Mouse (Mus musculus): ENCODE measurements around the gene Dpp4. TPM values are rescaled to one million over a fixed set of nuclear protein-coding genes. Genes with fewer than 3 reads are reported as not detected.

Gene Dpp4
- 1 to 10 TPM; 1.9 to 3.5 TPM for total RNA-seq (2021)
- long read RNA-seq, experiment 1 = 0 reads
- long read RNA-seq, experiment 2, partial matches to known transcripts = 1 of 1 reads
- long read RNA-seq, experiment 2, other reads (novel, unspliced or antisense) = 0 of 1 reads

- DNase-seq = no peak
- intact Hi-C loops (cut with DNase I) = no loop called here
Measured at GRCm38 (mm10) chr2:62412081-62412821, at the start of gene Dpp4. Dpp4 (minus strand) TSS chr2:62412231.

DNA sequence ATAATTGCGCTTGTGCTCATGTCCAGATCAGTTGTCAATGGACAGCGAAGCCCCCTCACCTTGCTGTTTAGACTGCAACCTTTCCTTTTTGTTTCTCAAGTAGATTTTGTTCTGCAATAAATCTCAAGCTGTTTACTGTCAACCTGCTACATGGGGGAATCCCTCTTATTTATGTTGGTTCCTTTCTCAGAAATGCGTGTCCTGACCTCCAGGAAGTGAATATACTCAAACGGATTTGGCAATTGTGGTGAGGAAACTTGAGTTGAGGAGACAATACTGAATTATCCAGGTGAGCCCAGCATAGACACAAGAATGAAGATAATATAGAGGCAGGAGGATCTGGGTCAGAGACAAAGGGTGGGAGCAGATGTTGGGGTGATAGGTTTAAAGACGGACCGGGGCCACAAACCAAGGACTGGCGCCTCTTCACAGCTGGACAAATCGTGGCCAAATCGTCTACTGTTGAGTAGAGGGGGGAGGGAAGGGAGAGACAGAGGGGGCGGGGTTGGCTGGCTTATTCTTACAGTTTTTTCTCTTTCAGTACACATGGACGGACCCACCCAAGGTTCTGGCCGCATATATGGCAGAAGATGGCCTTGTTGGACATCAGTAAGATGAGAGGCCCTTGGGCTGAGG, 48.9 kb upstream of the Dpp4 start:
- intact Hi-C loops (cut with DNase I) = loop anchor here (10.0 kb wide), 1 partner anchor 174 kb away; no protein-coding TSS in a partner anchor
- DNase-seq = no peak

- no peak for DNase-seq
- intact Hi-C loops (cut with DNase I) = loop anchor here (10.0 kb wide), 1 partner anchor 175 kb away; no protein-coding TSS in a partner anchor
Measured at GRCm38 (mm10) chr2:62460231-62460710, 48.2 kb upstream of the Dpp4 start.

GRCm38 (mm10) chr2:62459241-62460174, 47.5 kb upstream of the Dpp4 start:
- intact Hi-C loops (cut with DNase I) = loop anchor here (10.0 kb wide), 4 partner anchors 115 to 475 kb away; no protein-coding TSS in a partner anchor

DNA sequence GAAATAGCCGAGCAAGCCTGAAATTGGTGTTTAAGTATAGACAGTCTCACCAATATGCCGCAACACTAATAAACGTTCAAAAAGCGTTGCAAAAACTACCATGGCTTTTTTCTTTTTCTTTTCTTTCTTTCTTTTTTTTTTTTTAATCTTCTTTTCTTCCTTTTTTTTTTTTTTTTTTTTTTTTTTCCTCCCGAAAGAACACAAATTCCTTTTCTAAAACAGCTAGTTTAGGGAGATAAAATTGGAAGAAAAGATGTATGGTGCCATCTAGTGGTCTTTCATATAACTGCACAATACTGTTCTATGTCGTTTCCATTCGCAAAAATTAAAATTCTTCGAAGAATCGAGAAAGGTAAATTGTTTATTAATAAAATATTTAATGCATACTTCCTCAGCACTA, 46.0 kb upstream of the Dpp4 start:
- DNase-seq = no peak
- intact Hi-C loops (cut with DNase I) = loop anchor here (10.0 kb wide), 3 partner anchors 113 to 473 kb away; no protein-coding TSS in a partner anchor

More at GRCm38 (mm10) chr2:62459241-62460174, 47.5 kb upstream of the Dpp4 start:
- DNase-seq = no peak

GRCm38 (mm10) chr2:62454991-62455390, 43.0 kb upstream of the Dpp4 start:
- DNase-seq = no peak
- intact Hi-C loops (cut with DNase I) = loop anchor here (10.0 kb wide), 3 partner anchors 110 to 470 kb away; no protein-coding TSS in a partner anchor

GRCm38 (mm10) chr2:62454033-62454432, 42.0 kb upstream of the Dpp4 start:
- no peak for DNase-seq
- intact Hi-C loops (cut with DNase I) = loop anchor here (10.0 kb wide), 3 partner anchors 109 to 469 kb away; no protein-coding TSS in a partner anchor

DNA sequence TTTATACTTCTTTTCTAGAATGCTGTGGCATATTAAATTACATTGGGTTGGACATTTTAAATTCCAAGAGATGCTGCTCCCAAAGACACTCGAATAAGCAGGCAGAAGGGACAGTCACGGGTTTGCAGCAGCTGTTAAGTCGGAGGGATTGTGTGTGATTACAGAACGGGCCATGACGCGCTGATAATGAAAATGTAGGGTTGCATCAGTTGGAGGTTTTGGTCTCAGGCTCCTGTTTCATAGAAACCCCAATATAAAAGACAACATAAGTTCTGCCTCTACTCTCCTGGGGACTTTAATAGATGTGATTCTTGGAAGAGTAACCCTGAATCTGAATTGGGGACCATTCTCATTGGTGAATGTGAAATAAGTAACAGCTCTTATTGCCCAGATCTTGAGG, 38.3 kb upstream of the Dpp4 start:
- DNase-seq = no peak
- intact Hi-C loops (cut with DNase I) = loop anchor here (10.0 kb wide), 3 partner anchors 106 to 466 kb away; no protein-coding TSS in a partner anchor

DNA sequence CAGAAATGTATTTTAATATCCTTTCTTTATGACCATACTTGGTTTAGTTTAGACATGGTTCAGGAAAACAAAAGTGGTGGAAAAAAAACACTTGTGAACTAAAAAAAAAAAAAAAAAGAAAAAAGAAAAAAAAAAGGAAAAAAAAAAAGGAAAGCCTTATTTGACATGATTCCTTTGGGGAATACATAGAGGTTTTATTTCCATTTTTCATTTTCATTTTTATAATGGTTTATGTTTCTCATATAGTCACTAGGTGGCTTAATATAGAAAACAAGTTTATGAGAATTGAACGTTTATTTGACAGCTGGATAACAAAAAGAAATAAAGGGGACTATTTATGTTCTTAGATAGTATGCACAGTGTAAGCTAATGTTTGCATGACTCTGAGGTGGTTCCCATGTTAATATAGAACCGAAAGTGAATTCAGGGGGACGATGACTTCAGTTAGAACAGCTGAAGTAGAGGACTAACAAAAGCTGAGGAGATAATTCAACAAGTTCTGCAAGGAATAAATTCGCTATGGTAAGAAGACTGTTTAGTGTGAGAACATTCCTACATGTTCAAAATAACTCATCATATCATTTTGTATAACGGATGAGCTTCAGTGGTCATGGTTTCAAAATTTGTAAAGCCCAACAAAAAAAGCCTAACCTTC, 37.8 kb upstream of the Dpp4 start:
- intact Hi-C loops (cut with DNase I) = loop anchor here (10.0 kb wide), 3 partner anchors 105 to 465 kb away; no protein-coding TSS in a partner anchor
- no peak for DNase-seq

DNA sequence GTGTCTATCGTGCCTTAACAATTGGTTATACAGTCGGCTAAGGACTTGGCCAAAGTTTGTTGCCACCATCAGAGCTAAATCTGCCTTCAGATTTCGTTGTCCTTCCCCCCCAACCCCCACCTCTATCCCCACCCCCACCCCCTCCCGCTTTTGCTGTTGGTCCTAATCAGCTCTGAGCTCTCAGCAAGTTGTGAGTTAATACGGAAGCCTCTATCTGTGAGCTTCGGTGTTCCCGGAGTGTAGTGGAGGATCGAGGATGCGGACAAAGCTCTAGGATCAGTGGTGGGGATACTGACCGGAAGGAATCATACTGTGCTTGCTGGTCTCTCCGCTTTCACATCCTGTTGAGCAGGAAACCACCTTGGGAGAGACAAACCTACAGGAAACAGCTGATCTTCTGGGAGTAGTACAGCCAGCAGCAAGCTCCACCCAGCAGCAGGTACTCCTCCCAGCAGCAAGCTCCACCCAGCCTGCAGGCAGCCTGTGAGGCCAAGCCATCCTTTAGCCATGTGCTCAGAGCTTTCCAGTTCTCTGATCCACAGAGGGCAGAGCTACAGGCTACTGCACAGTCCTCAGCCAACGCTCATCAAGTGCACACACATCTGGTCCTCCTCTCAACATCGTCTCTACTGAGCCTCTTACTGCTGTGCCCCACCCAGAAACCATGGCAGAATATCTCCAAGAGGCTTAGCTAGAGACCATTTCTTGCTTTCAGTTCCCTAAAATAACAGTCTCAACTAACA, 28.9 kb upstream of the Dpp4 start:
- DNase-seq = peak; percentile 28 to 36
- intact Hi-C loops (cut with DNase I) = no loop called here

- intact Hi-C loops (cut with DNase I) = no loop called here
Measured at GRCm38 (mm10) chr2:62440083-62440482, 28.1 kb upstream of the Dpp4 start.

GRCm38 (mm10) chr2:62431245-62431795, 19.3 kb upstream of the Dpp4 start:
- intact Hi-C loops (cut with DNase I) = no loop called here
- no peak for DNase-seq

More at GRCm38 (mm10) chr2:62440083-62440482, 28.1 kb upstream of the Dpp4 start:
- DNase-seq = no peak

DNA sequence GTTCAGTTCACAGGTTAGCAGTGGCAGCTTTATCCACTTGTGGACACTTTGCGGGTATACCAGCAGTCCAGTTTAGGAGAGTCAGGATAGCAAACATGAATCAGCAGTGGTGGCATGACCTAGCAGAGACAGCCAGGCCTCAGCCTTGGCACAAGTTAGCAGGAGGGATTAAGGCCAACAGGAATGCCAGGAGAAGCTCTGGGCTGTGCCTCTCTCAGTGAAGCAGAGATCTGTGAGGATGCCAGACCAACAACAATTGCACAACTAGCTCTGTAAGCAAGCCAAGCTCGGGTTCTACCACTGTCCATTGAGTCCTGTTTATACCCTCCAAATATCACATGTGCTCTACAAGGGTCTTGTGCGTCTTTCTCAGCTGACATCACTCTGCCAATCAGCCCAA, 13.9 kb upstream of the Dpp4 start:
- intact Hi-C loops (cut with DNase I) = no loop called here
- peak; percentile 23 to 26 for DNase-seq

DNA sequence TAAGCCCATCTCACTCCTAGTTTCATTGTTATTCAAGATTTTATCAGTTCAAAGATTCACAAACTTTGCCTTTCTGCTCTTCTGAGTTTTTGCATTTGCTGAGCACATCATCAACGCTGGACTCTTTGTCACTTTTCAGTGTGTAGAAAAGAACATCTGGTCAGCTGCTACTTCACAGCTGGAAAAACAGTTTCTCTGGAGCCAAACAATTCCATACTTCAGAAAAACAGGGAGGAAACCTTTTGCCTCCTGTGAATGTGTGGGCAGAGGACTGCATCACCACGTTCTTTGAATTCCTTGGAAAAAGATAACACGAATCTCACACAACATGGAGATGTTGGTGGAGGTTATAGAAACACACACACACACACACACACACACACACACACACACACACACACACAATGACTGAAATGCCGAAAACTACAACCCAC, 11.3 kb upstream of the Dpp4 start:
- intact Hi-C loops (cut with DNase I) = no loop called here
- DNase-seq = no peak

- intact Hi-C loops (cut with DNase I) = no loop called here
Measured at GRCm38 (mm10) chr2:62422515-62423342, 10.7 kb upstream of the Dpp4 start.

GRCm38 (mm10) chr2:62421229-62421628, 9.2 kb upstream of the Dpp4 start:
- intact Hi-C loops (cut with DNase I) = no loop called here
- no peak for DNase-seq

More at GRCm38 (mm10) chr2:62422515-62423342, 10.7 kb upstream of the Dpp4 start:
- DNase-seq = no peak

DNA sequence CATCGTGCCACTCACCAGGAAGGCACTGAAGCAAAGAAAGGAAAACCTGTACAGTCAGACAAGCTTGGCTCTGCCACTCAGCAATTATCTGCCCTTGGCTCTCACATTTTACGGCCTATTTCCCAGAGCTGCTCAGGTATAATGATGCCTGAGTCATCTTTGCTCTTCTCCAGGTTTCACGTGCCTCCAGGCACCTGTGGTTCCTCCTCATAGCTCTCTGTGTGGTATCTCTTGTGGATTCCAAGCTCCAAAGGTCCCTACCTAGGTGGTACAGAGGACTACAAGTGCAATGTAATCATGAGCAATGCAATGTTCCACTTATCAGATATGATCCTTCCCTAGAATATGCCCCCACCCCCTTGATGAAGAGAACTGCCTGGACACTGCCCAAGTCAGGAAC, 8.0 kb upstream of the Dpp4 start:
- intact Hi-C loops (cut with DNase I) = no loop called here
- no peak for DNase-seq

Data from gastrocnemius, postnatal 36 days (tissue).